Mouse (Mus musculus): ENCODE data around the gene Zfp750. TPM values are rescaled to one million over a fixed set of nuclear protein-coding genes. Genes with fewer than 3 reads are reported as not detected.

Gene Zfp750
- polyA plus RNA-seq, 1 experiment from 2014 or later = 1.6 TPM

DNA sequence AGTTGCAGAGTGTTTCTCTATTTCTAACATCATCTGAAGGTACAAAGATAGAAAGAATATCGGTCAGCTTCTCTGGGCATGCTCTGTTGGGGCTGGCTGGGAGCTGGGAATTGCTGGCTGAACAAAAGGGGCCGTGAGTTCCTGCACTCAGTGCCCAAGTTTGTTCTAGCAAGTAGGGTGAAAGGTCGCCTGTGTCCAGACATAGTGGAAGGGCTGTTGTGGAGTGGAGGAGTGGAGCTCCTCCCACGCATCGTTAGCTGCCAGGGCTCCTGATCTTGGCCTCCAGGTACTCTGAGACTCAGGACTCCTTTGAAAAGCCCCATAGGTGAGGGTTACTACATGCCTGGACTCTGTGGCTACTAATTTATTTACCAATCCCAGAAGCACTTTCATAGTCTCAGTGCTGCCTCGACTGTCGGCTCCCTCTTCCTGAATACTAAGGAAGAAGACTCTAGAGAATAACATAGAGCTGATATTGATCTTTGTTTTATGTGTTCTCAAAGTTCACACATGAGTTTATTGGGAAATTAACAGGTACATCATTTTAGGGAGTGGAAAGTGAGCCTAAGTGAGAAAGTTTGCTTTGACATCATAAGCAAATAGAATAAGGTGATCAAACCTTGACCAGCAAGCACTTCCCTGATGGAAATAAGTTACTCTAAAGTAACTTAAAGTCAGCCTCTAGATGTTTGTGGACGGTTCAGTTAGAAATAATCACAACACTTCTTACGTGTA is 8.5 kb downstream of the Zfp750 start:
- H3K4me1 ChIP-seq (replicated peaks) = no peaks in the 10 kb centered on the region
- no peak for ATAC-seq (ENCODE audit: insufficient number of reproducible peaks, insufficient read depth, low FRiP score, low TSS enrichment, low read depth)
- H3K27ac ChIP-seq = no peak overlapping the region
- H3K4me3 ChIP-seq (replicated peaks) = no peak overlapping the region
- no peaks in the 10 kb centered on the region for H3K9me3 ChIP-seq
- H3K4me2 ChIP-seq = no peak overlapping the region
- H3K36me3 ChIP-seq = peaks cover 8% of the 10 kb centered on the region; the same call in 1 of the 2 replicates
- H3K27me3 ChIP-seq = no peaks in the 10 kb centered on the region
- H3K9ac ChIP-seq (replicated peaks) = no peak overlapping the region
- WGBS = 71% methylated on average over 9 of the region's 9 CpGs

GRCm38 (mm10) chr11:121508478-121508877 is 10.7 kb downstream of the Zfp750 start:
- H3K4me1 ChIP-seq (replicated peaks) = no peaks in the 10 kb centered on the region
- no peak overlapping the region for H3K4me3 ChIP-seq (replicated peaks)
- no peaks in the 10 kb centered on the region for H3K27me3 ChIP-seq
- 84% methylated on average over 4 of the region's 4 CpGs for WGBS
- no peak for ATAC-seq (ENCODE audit: insufficient number of reproducible peaks, insufficient read depth, low FRiP score, low TSS enrichment, low read depth)
- H3K9ac ChIP-seq (replicated peaks) = no peak overlapping the region
- no peak overlapping the region for H3K27ac ChIP-seq
- H3K4me2 ChIP-seq = no peak overlapping the region
- H3K36me3 ChIP-seq = peaks cover 27% of the 10 kb centered on the region
- H3K9me3 ChIP-seq = no peaks in the 10 kb centered on the region

GRCm38 (mm10) chr11:121502000-121502860 is 16.9 kb downstream of the Zfp750 start:
- ATAC-seq (ENCODE audit: insufficient number of reproducible peaks, insufficient read depth, low FRiP score, low TSS enrichment, low read depth) = no peak
- WGBS = 76% methylated on average over 4 of the region's 4 CpGs
- Histone ChIP-seq H3K27ac (peak overlapping the region; percentile 50), H3K4me3 (replicated peaks) (no peak overlapping the region), H3K4me2 (no peak overlapping the region), H3K27me3 (no peaks in the 10 kb centered on the region), H3K4me1 (replicated peaks) (no peaks in the 10 kb centered on the region; the same call in 1 of the 2 replicates), H3K9ac (replicated peaks) (no peak overlapping the region), H3K9me3 (no peaks in the 10 kb centered on the region), H3K36me3 (peaks cover 65% of the 10 kb centered on the region)

DNA sequence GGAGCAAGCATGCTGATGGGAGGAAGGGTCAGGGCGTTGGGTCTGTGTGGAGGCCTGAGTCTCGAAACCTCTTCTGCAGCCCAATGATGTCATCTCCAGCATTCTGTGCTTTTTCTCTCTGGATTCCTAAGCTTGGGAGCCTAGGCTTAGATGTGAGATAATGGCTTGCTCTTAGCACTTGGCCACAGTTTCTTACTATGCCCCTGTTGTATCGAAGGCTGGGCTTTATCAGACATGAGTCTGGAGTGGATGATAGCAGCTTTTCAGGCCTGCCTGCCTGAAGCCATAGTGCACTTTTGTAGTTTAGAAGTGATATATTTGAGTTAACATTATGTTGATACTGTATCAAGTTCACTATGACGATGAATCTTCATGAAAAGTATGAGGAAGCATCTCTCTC is 17.6 kb downstream of the Zfp750 start:
- no peak overlapping the region; the same call in 1 of the 2 replicates for H3K27ac ChIP-seq
- no peaks in the 10 kb centered on the region for H3K27me3 ChIP-seq
- H3K4me1 ChIP-seq (replicated peaks) = no peaks in the 10 kb centered on the region; the same call in 1 of the 2 replicates
- WGBS = 86% methylated on average over 4 of the region's 4 CpGs
- H3K36me3 ChIP-seq = peaks cover 72% of the 10 kb centered on the region
- H3K4me3 ChIP-seq (replicated peaks) = no peak overlapping the region
- no peak for ATAC-seq (ENCODE audit: insufficient number of reproducible peaks, insufficient read depth, low FRiP score, low TSS enrichment, low read depth)
- H3K4me2 ChIP-seq = no peak overlapping the region
- no peaks in the 10 kb centered on the region for H3K9me3 ChIP-seq
- H3K9ac ChIP-seq (replicated peaks) = no peak overlapping the region

GRCm38 (mm10) chr11:121500595-121500994 is 18.5 kb downstream of the Zfp750 start:
- peaks cover 72% of the 10 kb centered on the region for H3K36me3 ChIP-seq
- no peak overlapping the region for H3K27ac ChIP-seq
- ATAC-seq (ENCODE audit: insufficient number of reproducible peaks, insufficient read depth, low FRiP score, low TSS enrichment, low read depth) = no peak
- H3K4me3 ChIP-seq (replicated peaks) = no peak overlapping the region
- no peak overlapping the region for H3K4me2 ChIP-seq
- H3K27me3 ChIP-seq = no peaks in the 10 kb centered on the region
- no peaks in the 10 kb centered on the region for H3K9me3 ChIP-seq
- H3K4me1 ChIP-seq (replicated peaks) = no peaks in the 10 kb centered on the region; the same call in 1 of the 2 replicates
- no peak overlapping the region for H3K9ac ChIP-seq (replicated peaks)

DNA sequence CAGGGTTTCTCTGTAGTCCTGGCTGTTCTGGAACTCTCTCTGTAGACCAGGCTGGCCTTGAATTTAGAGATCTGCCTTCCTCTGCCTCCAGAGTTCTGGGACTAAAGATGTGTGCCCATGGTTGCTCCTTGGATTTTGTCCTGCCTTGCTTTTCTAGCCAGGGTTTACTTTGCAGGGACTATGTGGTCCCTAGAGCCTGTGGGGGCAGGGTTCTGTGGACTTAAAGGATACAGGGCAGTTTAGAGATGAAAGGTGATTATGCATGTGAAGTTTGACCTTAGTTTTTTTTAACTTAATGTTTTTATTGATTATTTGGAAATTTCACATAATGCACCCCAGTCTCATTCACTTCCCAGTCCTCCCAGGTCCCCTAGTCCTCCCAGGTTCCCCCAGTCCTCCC is 28.5 kb downstream of the Zfp750 start:
- no peak overlapping the region for H3K4me3 ChIP-seq (replicated peaks)
- ATAC-seq (ENCODE audit: insufficient number of reproducible peaks, insufficient read depth, low FRiP score, low TSS enrichment, low read depth) = no peak
- H3K36me3 ChIP-seq = peaks cover 24% of the 10 kb centered on the region; the same call in 1 of the 2 replicates
- no peak overlapping the region for H3K27ac ChIP-seq
- H3K9ac ChIP-seq (replicated peaks) = no peak overlapping the region
- no peaks in the 10 kb centered on the region for H3K4me1 ChIP-seq (replicated peaks)
- no peak overlapping the region for H3K4me2 ChIP-seq
- H3K27me3 ChIP-seq = no peaks in the 10 kb centered on the region
- no peaks in the 10 kb centered on the region for H3K9me3 ChIP-seq

DNA sequence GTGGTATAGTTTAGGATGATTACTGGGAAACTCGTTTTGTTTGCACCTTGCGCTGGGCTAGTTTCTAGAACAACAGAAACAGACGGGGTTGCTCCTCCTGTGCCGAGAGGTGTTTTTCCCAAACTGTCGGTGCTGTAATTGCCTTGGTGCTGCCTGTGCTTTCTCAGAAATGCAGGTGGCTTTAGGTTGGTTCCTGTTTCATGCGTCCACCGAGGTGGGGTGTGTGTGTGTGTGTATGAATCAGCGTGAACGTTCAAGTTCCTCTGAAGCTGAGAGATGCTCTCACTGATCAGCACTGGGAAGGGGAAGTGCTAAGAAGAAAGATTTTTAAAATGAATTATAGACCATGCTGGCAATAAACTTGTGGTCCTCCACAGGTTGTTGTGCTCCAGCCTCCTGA is 33.3 kb downstream of the Zfp750 start:
- Histone ChIP-seq H3K9ac (replicated peaks) (no peak overlapping the region), H3K4me2 (no peak overlapping the region), H3K4me1 (replicated peaks) (no peaks in the 10 kb centered on the region), H3K9me3 (no peaks in the 10 kb centered on the region), H3K27me3 (no peaks in the 10 kb centered on the region), H3K27ac (no peak overlapping the region), H3K4me3 (replicated peaks) (no peak overlapping the region), H3K36me3 (peaks cover 20% of the 10 kb centered on the region; the same call in 1 of the 2 replicates)
- 69% methylated on average over 9 of the region's 9 CpGs for WGBS
- no peak for ATAC-seq (ENCODE audit: insufficient number of reproducible peaks, insufficient read depth, low FRiP score, low TSS enrichment, low read depth)

- Histone ChIP-seq H3K27ac (no peak overlapping the region), H3K4me3 (replicated peaks) (no peak overlapping the region), H3K27me3 (no peaks in the 10 kb centered on the region), H3K4me2 (no peak overlapping the region), H3K4me1 (replicated peaks) (no peaks in the 10 kb centered on the region), H3K9me3 (no peaks in the 10 kb centered on the region), H3K36me3 (peaks cover 45% of the 10 kb centered on the region; the same call in 1 of the 2 replicates), H3K9ac (replicated peaks) (no peak overlapping the region)
- 84% methylated on average over 2 of the region's 2 CpGs for WGBS
- no peak for ATAC-seq (ENCODE audit: insufficient number of reproducible peaks, insufficient read depth, low FRiP score, low TSS enrichment, low read depth)
Observed at GRCm38 (mm10) chr11:121481129-121481528, 38.0 kb downstream of the Zfp750 start.

GRCm38 (mm10) chr11:121479476-121480203 is 39.5 kb downstream of the Zfp750 start:
- Histone ChIP-seq H3K4me2 (no peak overlapping the region), H3K9me3 (no peaks in the 10 kb centered on the region), H3K27ac (no peak overlapping the region), H3K9ac (replicated peaks) (no peak overlapping the region), H3K36me3 (peaks cover 49% of the 10 kb centered on the region; the same call in 1 of the 2 replicates), H3K4me1 (replicated peaks) (no peaks in the 10 kb centered on the region), H3K4me3 (replicated peaks) (no peak overlapping the region), H3K27me3 (no peaks in the 10 kb centered on the region)
- 86% methylated on average over 15 of the region's 15 CpGs for WGBS
- no peak for ATAC-seq (ENCODE audit: insufficient number of reproducible peaks, insufficient read depth, low FRiP score, low TSS enrichment, low read depth)

DNA sequence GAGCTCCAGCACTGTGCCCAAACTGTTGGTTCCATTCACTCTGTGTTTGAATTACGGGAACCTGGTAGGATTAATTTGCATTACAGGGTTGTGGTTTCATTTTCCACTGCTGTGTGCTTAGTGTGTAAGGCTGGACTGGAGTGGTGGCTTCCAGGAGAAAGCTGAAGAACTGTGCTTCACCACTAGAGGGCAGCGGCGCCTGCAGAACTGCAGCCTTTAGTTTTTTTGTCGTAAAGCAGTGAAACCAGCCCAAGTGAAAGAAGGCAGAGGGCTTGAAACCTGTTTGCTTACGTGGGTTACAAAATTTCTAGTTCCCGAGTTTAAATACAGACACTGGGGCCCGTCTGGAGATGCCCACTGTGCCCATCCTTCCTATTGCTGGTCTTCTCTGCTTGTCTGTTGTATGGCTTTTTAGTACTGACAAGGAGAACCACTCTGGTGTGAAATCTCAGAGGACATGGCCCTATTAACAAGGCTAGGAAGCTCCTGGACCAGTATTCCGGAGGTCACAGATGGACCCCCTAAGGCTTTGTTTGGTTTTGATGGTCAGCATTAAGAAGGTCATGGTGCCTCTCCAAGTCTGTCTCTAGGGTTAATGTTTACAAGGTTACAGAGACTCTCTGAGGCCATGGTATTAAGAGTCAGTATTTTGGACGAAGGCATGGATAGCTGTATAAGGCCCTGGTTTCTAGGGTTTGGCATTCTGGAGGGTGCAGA is 43.3 kb downstream of the Zfp750 start:
- H3K4me2 ChIP-seq = no peak overlapping the region
- H3K36me3 ChIP-seq = peaks cover 34% of the 10 kb centered on the region; the same call in 1 of the 2 replicates
- no peak overlapping the region for H3K4me3 ChIP-seq (replicated peaks)
- H3K27ac ChIP-seq = no peak overlapping the region
- 38% methylated on average over 9 of the region's 9 CpGs for WGBS
- H3K9ac ChIP-seq (replicated peaks) = no peak overlapping the region
- no peaks in the 10 kb centered on the region for H3K27me3 ChIP-seq
- no peaks in the 10 kb centered on the region for H3K9me3 ChIP-seq
- H3K4me1 ChIP-seq (replicated peaks) = no peaks in the 10 kb centered on the region
- ATAC-seq (ENCODE audit: insufficient number of reproducible peaks, insufficient read depth, low FRiP score, low TSS enrichment, low read depth) = no peak

All from limb, embryonic 12.5 days (tissue).